Mouse (Mus musculus): ENCODE measurements around the gene Rnf225. TPM values are rescaled to one million over a fixed set of nuclear protein-coding genes. Genes with fewer than 3 reads are reported as not detected.
"Not testable (repeated sequence)": the region's sequence is repeated elsewhere in the genome, so short reads cannot be mapped to it uniquely, and the experiment has no call there.

Gene Rnf225
- polyA plus RNA-seq, 1 experiment from 2014 or later = 1.9 TPM

DNA sequence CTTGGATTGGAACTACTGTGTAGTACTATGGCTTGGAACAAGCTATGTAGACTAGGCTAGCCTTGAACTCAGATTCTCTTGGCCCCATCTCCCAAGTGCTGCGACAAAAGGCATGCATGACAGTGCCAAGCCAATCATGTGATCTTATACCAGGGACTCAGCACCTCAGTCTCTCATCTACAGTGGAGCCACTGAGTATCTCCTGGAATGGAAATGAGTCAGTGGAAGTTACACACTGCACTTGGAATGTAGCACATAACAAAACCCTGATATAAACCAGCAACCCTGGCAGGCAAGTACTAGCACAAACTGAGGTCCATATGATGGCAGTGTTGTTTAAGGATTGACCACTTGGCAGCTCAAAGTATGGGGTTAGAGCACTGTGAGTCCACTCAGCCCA is 22.1 kb upstream of the Rnf225 start:
- H3K9ac ChIP-seq = no peak overlapping the region
- peaks cover 6% of the 10 kb centered on the region; the same call in 1 of the 2 replicates for H3K4me1 ChIP-seq
- no peak overlapping the region for H3K4me2 ChIP-seq
- WGBS = 96% methylated on average over 1 of the region's 1 CpGs
- H3K4me3 ChIP-seq = no peak overlapping the region
- no peaks in the 10 kb centered on the region for H3K9me3 ChIP-seq
- no peak overlapping the region for H3K27ac ChIP-seq
- ATAC-seq (ENCODE audit: insufficient number of reproducible peaks, low FRiP score, low TSS enrichment, low read depth) = no peak
- H3K36me3 ChIP-seq = peaks cover 62% of the 10 kb centered on the region
- no peaks in the 10 kb centered on the region for H3K27me3 ChIP-seq

DNA sequence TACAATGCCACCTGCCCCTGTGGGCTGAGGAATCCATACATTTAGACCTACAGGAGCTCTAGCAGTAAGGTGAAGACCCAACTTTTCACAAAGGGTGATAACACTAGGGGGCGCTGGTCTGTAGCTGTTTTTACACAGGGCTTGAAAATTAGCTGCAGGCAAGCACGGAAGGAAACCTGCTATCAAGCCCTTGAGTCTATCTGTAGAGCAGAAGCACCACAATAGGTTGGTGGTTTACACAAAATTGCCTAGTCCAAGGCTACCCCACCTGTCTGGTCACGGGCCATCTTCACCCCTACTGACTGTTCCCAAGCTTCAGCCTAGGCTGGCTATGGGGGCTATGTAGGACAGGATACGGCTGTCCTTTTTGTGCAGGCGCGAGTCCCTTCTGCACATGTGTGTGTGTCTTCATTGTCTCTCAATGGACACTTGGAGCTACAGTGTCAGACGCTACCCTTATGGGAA is 17.7 kb upstream of the Rnf225 start:
- peak overlapping the region; percentile 47 for H3K4me3 ChIP-seq
- no peak for ATAC-seq (ENCODE audit: insufficient number of reproducible peaks, low FRiP score, low TSS enrichment, low read depth)
- H3K4me1 ChIP-seq = peaks cover 6% of the 10 kb centered on the region; the same call in 1 of the 2 replicates
- H3K27ac ChIP-seq = peak overlapping the region; percentile 90
- peaks cover 43% of the 10 kb centered on the region for H3K36me3 ChIP-seq
- WGBS = 45% methylated on average over 7 of the region's 7 CpGs
- no peaks in the 10 kb centered on the region for H3K27me3 ChIP-seq
- H3K4me2 ChIP-seq = peak overlapping the region; percentile 55
- no peak overlapping the region for H3K9ac ChIP-seq
- H3K9me3 ChIP-seq = no peaks in the 10 kb centered on the region

DNA sequence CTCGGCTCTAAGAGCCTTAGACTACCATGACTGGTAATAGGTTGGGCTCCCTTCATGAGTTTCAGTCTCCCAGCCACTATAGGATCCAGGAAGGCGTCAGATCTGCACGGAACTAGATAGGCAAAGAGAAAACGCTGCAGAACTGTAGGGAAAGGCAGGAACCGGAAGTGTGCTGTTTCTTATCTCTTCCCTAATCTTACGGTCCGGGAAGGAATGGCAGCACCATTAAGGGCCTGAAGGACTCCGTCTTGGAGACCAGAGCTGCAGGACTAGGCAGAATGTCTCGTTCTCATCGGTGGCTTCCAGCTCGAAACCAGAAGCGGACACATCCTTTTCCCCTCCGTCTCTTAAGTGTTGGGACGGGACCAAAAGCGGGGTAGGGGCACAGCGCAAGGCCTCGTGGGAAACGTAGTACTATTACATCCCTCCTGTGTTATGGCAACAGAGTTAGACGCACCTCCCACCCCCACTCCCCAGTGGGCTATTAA is 17.0 kb upstream of the Rnf225 start:
- Histone ChIP-seq H3K9ac (peak overlapping the region; percentile 34), H3K36me3 (peaks cover 36% of the 10 kb centered on the region), H3K4me2 (peak overlapping the region; percentile 55), H3K9me3 (no peaks in the 10 kb centered on the region), H3K4me1 (peaks cover 6% of the 10 kb centered on the region; the same call in 1 of the 2 replicates), H3K27ac (peak overlapping the region; percentile 90), H3K27me3 (no peaks in the 10 kb centered on the region), H3K4me3 (peak overlapping the region; percentile 47)
- ATAC-seq (ENCODE audit: insufficient number of reproducible peaks, low FRiP score, low TSS enrichment, low read depth) = peak; percentile 68; the same call in 1 of the 2 replicates
- 10% methylated on average over 19 of the region's 19 CpGs for WGBS

DNA sequence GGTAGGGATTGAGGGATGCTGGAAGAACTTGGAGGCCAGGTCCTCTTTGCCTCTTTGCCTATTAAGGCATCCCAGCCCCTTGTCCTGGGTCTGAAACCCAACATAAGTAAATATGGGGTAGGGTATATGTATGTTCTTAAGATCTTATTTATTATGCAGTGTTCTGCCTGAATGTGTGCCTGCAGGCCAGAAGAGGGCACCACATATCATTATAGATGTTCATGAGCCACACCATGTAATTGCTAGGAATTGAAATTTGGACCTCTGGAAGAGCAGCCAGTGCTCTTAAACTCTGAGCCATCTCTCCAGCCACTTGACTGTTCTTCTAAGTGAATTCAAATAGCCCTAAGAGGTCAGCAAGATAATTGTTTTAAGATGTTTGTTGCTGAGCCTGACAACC is 13.7 kb upstream of the Rnf225 start:
- no peaks in the 10 kb centered on the region for H3K27me3 ChIP-seq
- H3K36me3 ChIP-seq = peaks cover 4% of the 10 kb centered on the region
- H3K4me3 ChIP-seq = no peak overlapping the region
- no peak overlapping the region for H3K27ac ChIP-seq
- no peak overlapping the region for H3K4me2 ChIP-seq
- no peaks in the 10 kb centered on the region for H3K9me3 ChIP-seq
- peaks cover 6% of the 10 kb centered on the region; the same call in 1 of the 2 replicates for H3K4me1 ChIP-seq
- no peak overlapping the region for H3K9ac ChIP-seq
- no peak for ATAC-seq (ENCODE audit: insufficient number of reproducible peaks, low FRiP score, low TSS enrichment, low read depth)

DNA sequence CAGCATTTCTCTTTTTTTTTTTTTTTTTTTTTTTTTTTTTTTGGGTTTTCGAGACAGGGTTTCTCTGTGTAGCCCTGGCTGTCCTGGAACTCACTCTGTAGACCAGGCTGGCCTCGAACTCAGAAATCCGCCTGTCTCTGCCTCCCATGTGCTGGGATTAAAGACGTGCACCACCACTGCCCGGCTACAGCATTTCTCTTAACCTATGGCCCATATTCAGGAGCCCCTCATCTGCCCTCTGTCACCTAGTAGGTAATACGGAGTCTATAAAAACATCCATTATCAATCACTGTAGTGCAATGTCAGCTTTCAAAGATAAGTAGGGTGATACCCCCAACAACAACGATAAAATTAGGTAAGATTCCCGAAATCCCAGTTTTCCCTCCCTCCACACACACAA is 6.7 kb upstream of the Rnf225 start:
- Histone ChIP-seq H3K36me3 (peaks cover 24% of the 10 kb centered on the region), H3K4me1 (peaks cover 19% of the 10 kb centered on the region)
- H3K9me3 ChIP-seq; H3K27ac ChIP-seq; ATAC-seq (ENCODE audit: insufficient number of reproducible peaks, low FRiP score, low TSS enrichment, low read depth); H3K9ac ChIP-seq; H3K27me3 ChIP-seq; H3K4me3 ChIP-seq; H3K4me2 ChIP-seq: not testable (repeated sequence)
- WGBS = 81% methylated on average over 7 of the region's 8 CpGs

DNA sequence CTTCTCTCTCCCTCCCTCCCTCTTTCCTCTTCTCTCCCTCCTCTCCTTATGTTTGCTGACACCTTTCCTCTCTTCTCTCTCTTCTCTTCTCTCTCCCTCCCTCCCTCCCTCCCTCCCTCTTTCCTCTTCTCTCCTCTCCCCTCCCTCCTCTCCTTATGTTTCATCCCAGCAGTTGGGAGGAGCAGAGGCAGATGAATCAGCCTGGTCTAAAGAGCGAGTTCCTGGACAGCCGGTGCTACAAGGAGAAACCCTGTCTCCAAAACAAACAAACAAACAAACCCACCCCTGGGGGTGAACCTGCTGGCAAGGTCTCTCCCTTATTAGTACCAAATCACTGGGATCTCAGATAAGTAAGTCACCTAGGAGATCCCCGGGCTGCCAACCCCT is 5.9 kb upstream of the Rnf225 start:
- Histone ChIP-seq H3K4me3 (peak overlapping the region; percentile 93), H3K4me2 (peak overlapping the region; percentile 70), H3K9ac (peak overlapping the region; percentile 79), H3K27me3 (peaks cover 15% of the 10 kb centered on the region; the same call in 1 of the 2 replicates), H3K4me1 (peaks cover 22% of the 10 kb centered on the region), H3K9me3 (no peaks in the 10 kb centered on the region), H3K36me3 (peaks cover 32% of the 10 kb centered on the region), H3K27ac (peak overlapping the region; percentile 98)
- no peak for ATAC-seq (ENCODE audit: insufficient number of reproducible peaks, low FRiP score, low TSS enrichment, low read depth)
- WGBS = 2% methylated on average over 3 of the region's 3 CpGs

DNA sequence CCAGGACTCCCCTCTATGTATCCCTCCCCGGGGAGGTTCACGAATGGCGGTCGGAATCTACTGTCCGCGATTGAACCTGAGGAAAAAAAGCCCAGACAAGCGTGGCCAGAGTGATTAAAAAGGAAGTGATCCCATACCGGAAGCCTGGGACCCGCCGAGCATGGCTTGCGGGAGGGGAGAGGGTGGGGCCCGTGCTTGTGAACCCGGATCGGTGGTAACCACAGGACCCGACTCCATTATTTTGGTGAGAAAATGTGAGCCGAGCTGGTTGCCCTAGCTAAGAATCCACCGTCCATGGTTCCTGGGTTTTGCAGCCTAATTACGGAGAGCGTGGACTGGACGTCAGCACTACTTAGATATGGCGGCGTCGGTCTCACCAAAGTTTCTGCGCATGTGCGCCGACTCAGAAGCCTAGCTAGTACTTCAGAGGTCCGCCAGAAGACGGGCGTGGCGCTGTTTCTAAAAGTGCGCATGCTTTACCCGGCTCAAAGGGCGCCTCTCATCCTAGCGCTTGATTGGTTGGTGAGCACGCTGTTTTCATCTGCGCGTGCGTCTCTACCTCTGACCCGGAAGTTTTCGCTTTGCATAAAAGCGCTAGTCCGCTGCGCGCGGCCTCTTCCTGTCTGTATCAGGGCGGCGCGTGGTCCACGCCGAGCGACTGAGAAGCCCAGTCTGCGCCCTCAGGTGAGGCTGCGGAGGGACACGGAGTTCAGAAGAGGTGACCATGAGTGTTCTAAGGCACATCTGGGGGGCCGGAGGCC is 5.3 kb upstream of the Rnf225 start, which contains the start of gene Rps5:
Gene Rps5, plus strand, starts transcription at position 586 of the 761 bp plus-strand sequence.
- H3K4me2 ChIP-seq = peak within 1 kb of the TSS; percentile 82
- WGBS = under 1% methylated on average over 55 of the region's 55 CpGs
- H3K27ac ChIP-seq = peak within 1 kb of the TSS; percentile 98
- peak; percentile 98 for ATAC-seq (ENCODE audit: insufficient number of reproducible peaks, low FRiP score, low TSS enrichment, low read depth)
- H3K4me3 ChIP-seq = peak within 1 kb of the TSS; percentile 93
- peaks cover 38% of the 10 kb centered on the region for H3K36me3 ChIP-seq
- no peaks in the 10 kb centered on the region for H3K9me3 ChIP-seq
- peaks cover 18% of the 10 kb centered on the region; the same call in 1 of the 2 replicates for H3K27me3 ChIP-seq
- peak within 1 kb of the TSS; percentile 92 for H3K9ac ChIP-seq
- H3K4me1 ChIP-seq = peaks cover 25% of the 10 kb centered on the region

DNA sequence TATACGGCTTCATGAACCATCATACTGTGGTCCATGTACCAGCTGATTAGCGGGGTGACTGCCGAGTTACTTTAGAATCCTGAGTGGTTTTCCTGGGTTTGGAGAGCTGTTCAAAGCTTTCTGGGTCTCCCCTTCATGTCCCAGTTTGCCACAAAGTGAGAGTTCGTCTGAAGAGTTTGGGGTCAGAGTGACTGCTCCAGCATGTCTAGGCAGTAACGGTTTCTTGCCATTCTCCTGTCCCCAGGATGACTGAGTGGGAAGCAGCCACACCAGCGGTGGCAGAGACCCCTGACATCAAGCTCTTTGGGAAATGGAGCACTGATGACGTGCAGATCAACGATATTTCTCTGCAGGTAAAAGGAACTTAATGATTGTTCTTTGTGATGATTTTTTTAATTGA is 4.5 kb upstream of the Rnf225 start:
- Histone ChIP-seq H3K9ac (peak overlapping the region; percentile 92), H3K4me3 (peak overlapping the region; percentile 93), H3K9me3 (no peaks in the 10 kb centered on the region), H3K36me3 (peaks cover 42% of the 10 kb centered on the region), H3K27ac (peak overlapping the region; percentile 75; the same call in 1 of the 2 replicates), H3K27me3 (peaks cover 26% of the 10 kb centered on the region; the same call in 1 of the 2 replicates), H3K4me1 (peaks cover 33% of the 10 kb centered on the region), H3K4me2 (peak overlapping the region; percentile 82)
- ATAC-seq (ENCODE audit: insufficient number of reproducible peaks, low FRiP score, low TSS enrichment, low read depth) = no peak
- WGBS = 3% methylated on average over 8 of the region's 8 CpGs

DNA sequence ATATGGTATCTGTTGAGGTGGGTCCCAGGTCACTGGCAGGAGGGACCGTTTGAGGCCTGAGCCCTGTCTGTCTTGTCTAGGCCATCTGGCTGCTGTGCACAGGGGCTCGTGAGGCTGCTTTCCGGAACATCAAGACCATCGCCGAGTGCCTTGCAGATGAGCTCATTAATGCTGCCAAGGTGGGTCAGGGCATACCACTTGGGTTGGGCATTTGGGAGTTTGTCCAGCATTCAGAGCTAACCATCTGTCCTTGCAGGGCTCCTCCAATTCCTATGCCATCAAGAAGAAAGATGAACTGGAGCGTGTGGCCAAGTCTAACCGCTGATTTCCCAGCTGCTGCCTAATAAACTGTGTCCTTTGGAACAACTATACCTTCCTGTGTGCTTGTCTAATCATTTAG is 900 bp upstream of the Rnf225 start:
- H3K9me3 ChIP-seq = no peaks in the 10 kb centered on the region
- no peak overlapping the region for H3K4me2 ChIP-seq
- H3K27me3 ChIP-seq = peaks cover 41% of the 10 kb centered on the region; the same call in 1 of the 2 replicates
- WGBS = 82% methylated on average over 7 of the region's 7 CpGs
- no peak overlapping the region for H3K27ac ChIP-seq
- H3K4me3 ChIP-seq = no peak overlapping the region
- peaks cover 42% of the 10 kb centered on the region for H3K36me3 ChIP-seq
- no peak overlapping the region for H3K9ac ChIP-seq
- H3K4me1 ChIP-seq = peaks cover 41% of the 10 kb centered on the region
- no peak for ATAC-seq (ENCODE audit: insufficient number of reproducible peaks, low FRiP score, low TSS enrichment, low read depth)

DNA sequence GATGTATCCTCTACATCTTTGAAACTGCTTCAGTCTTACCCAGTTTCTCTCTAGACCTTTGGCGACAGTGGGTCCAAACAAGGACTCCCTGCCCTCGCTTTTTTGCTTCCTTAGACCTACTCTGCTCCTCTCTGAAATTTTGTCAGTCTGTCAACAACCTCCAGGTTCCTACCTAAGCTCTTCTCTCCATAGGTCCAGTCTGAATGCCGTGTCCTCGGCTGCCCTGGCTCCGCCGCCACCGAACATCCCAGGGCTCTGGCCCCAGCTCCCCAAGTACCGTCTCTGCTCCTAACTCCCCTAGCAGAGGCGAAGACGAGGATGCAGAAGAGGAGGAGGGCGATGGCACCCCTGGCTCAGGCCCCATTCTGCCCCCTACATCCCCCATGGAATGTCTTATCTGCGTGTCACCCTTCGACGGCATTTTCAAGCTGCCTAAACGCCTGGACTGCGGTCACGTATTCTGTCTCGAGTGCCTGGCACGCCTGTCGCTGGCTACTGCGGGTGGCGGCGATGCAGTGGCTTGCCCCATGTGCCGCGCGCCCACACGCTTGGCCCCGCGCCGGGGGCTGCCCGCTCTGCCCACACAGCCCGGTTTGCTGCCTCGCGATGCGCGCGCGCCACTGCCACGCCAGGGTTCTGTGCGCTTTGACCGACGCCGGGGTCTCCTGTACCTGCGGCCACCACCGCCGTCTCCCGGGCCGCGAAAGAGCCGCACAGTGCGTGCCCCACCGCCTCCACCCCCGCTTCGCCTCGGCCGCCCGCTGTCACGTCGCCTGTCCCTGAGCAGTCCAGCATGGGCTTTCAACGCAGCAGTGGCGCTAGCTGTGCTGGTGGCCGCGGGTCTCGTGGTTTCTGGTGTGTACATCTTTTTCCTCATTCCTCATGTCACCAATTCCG is 725 bp downstream of the Rnf225 start:
- Histone ChIP-seq H3K27me3 (peaks cover 41% of the 10 kb centered on the region; the same call in 1 of the 2 replicates), H3K27ac (no peak overlapping the region)

DNA sequence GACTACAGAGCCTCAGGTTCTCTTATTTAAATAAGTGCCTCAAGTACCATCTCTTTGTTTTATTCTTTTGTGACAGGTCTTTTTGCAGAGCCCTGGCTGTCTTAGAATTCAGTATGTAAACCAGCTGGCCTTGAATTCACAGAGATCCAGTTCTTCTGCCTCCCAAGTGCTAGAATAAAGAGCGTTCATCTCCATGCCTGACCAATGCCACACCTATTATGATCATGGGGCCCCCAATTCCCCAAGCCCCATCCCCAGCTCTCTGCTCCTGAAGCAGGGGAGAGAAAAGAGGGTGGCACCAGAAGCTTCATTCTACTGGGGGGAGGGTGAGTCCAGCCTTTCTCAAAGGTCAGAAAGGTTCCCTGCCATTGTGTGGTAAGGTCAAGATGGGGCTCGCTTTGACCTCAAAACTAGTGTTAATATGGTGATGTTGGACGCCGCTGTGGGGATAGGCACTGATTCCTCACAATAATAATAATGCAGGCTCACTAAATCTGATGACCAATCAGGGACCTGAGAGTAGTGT is 6.5 kb downstream of the Rnf225 start:
- 80% methylated on average over 4 of the region's 4 CpGs for WGBS
- Histone ChIP-seq H3K4me2 (no peak overlapping the region), H3K36me3 (no peaks in the 10 kb centered on the region), H3K9me3 (no peaks in the 10 kb centered on the region), H3K9ac (no peak overlapping the region), H3K27ac (no peak overlapping the region), H3K27me3 (peaks cover 5% of the 10 kb centered on the region; the same call in 1 of the 2 replicates), H3K4me3 (no peak overlapping the region), H3K4me1 (no peaks in the 10 kb centered on the region)
- ATAC-seq (ENCODE audit: insufficient number of reproducible peaks, low FRiP score, low TSS enrichment, low read depth) = no peak

More for the DNA sequence above, 725 bp downstream of the Rnf225 start:
- Histone ChIP-seq H3K4me3 (peak overlapping the region; percentile 38), H3K4me2 (peak overlapping the region; percentile 66), H3K9me3 (no peaks in the 10 kb centered on the region), H3K4me1 (peaks cover 38% of the 10 kb centered on the region), H3K9ac (peak overlapping the region; percentile 35; the same call in 1 of the 2 replicates), H3K36me3 (peaks cover 42% of the 10 kb centered on the region)
- ATAC-seq (ENCODE audit: insufficient number of reproducible peaks, low FRiP score, low TSS enrichment, low read depth) = 0 out of 2 replicates have a peak, but pooled peaks have one; percentile 27
- 4% methylated on average over 65 of the region's 65 CpGs for WGBS
